Mouse (Mus musculus) heart, embryonic 13.5 days (tissue): ENCODE results near the gene Asxl1. TPM values are rescaled to one million over a fixed set of nuclear protein-coding genes. Genes with fewer than 3 reads are reported as not detected.

Source experiments
- ATAC-seq: fragments of 200-750 bp; cut with Nextera tagmentation; 2 replicates; pipeline ENCODE4 v1.8.0; 2017; ENCODE audit warnings: moderate TSS enrichment; ENCODE audit not compliant: insufficient number of reproducible peaks, low FRiP score, low TSS enrichment; ENCODE audit errors: extremely low read depth
- H3K27ac ChIP-seq: fragments of 300-500 bp; sonication (generic); replicated peaks from 2 replicates; pipeline ENCODE4 v1.5.1; 2015; ENCODE audit warnings: moderate library complexity, mild to moderate bottlenecking, inconsistent platforms
- H3K27me3 ChIP-seq: fragments of 300-500 bp; sonication (generic); replicated peaks from 2 replicates; pipeline ENCODE4 v1.6.1; 2015; ENCODE audit warnings: mild to moderate bottlenecking, inconsistent platforms
- H3K36me3 ChIP-seq: fragments of 300-500 bp; sonication (generic); 2 replicates; pipeline ENCODE4 v1.6.1; 2015; ENCODE audit warnings: mild to moderate bottlenecking, inconsistent platforms
- H3K4me1 ChIP-seq: fragments of 300-500 bp; sonication (generic); 2 replicates; pipeline ENCODE4 v1.6.1; 2015; ENCODE audit warnings: inconsistent platforms
- H3K4me2 ChIP-seq: fragments of 300-500 bp; sonication (generic); 2 replicates; pipeline ENCODE4 v1.6.1; 2015; ENCODE audit warnings: inconsistent platforms, mild to moderate bottlenecking, moderate library complexity
- H3K4me3 ChIP-seq: fragments of 300-500 bp; sonication (generic); 2 replicates; pipeline ENCODE4 v1.5.1; 2015; ENCODE audit warnings: moderate library complexity, mild to moderate bottlenecking, inconsistent platforms
- H3K9ac ChIP-seq: fragments of 300-500 bp; sonication (generic); 2 replicates; pipeline ENCODE4 v1.6.1; 2015; ENCODE audit warnings: inconsistent platforms, mild to moderate bottlenecking, moderate library complexity
- H3K9me3 ChIP-seq: fragments of 300-500 bp; sonication (generic); 2 replicates; pipeline ENCODE4 v1.6.1; 2016; ENCODE audit warnings: inconsistent platforms
- WGBS: fragments of 180-500 bp; shearing (Covaris S2); methylation state at CpG from one replicate; pipeline ENCODE4 v1.1.7; 2015; ENCODE audit warnings: mixed read lengths; 5-methylcytosine and 5-hydroxymethylcytosine counted together
- polyA plus RNA-seq: library from polyadenylated mRNA; unstranded; fragments of >200 nt; fragmentation: Nextera tagmentation; extraction: Ambion mirVana; gene quantifications from 2 replicates; pipeline ENCODE4 v1.2.1, GENCODE M21; 2015

Gene Asxl1
- polyA plus RNA-seq = 6.4 and 6.8 TPM in 2 replicates

GRCm38 (mm10) chr2:153345454-153346220 lies at the start of gene Asxl1:
Asxl1 (plus strand) TSS chr2:153345829.
- Histone ChIP-seq H3K27me3 (no peaks in the 10 kb centered on the region), H3K4me1 (peaks cover 39% of the 10 kb centered on the region), H3K9ac (peak within 1 kb of the TSS; percentile 99), H3K4me2 (peak within 1 kb of the TSS; percentile 84), H3K27ac (peak within 1 kb of the TSS; percentile 99), H3K36me3 (peaks cover 9% of the 10 kb centered on the region), H3K4me3 (peak within 1 kb of the TSS; percentile 89), H3K9me3 (no peaks in the 10 kb centered on the region)
- WGBS = under 1% methylated on average over 54 of the region's 79 CpGs
- peak; percentile 83 for ATAC-seq

- Histone ChIP-seq H3K4me1 (peaks cover under 1% of the 10 kb centered on the region; the same call in 1 of the 2 replicates), H3K9ac (no peak overlapping the region), H3K36me3 (0 out of 2 replicates have a peak, but pooled peaks cover 4% of the 10 kb centered on the region), H3K27me3 (no peaks in the 10 kb centered on the region), H3K4me2 (no peak overlapping the region), H3K4me3 (no peak overlapping the region), H3K27ac (no peak overlapping the region), H3K9me3 (no peaks in the 10 kb centered on the region)
- ATAC-seq = no peak
- 79% methylated on average over 4 of the region's 4 CpGs for WGBS
Measured at GRCm38 (mm10) chr2:153297771-153298170, 47.9 kb upstream of the Asxl1 start.

GRCm38 (mm10) chr2:153298460-153298859 lies 47.2 kb upstream of the Asxl1 start:
- H3K9me3 ChIP-seq = no peaks in the 10 kb centered on the region
- H3K4me3 ChIP-seq = no peak overlapping the region
- no peak for ATAC-seq
- H3K4me2 ChIP-seq = no peak overlapping the region
- H3K9ac ChIP-seq = no peak overlapping the region
- H3K27me3 ChIP-seq = no peaks in the 10 kb centered on the region
- WGBS = 63% methylated on average over 4 of the region's 4 CpGs
- H3K4me1 ChIP-seq = no peaks in the 10 kb centered on the region
- peaks cover 4% of the 10 kb centered on the region; the same call in 1 of the 2 replicates for H3K36me3 ChIP-seq
- no peak overlapping the region for H3K27ac ChIP-seq

GRCm38 (mm10) chr2:153298863-153299262 lies 46.8 kb upstream of the Asxl1 start:
- Histone ChIP-seq H3K27ac (no peak overlapping the region), H3K4me1 (no peaks in the 10 kb centered on the region), H3K9me3 (no peaks in the 10 kb centered on the region), H3K36me3 (peaks cover 4% of the 10 kb centered on the region; the same call in 1 of the 2 replicates), H3K27me3 (no peaks in the 10 kb centered on the region), H3K4me3 (no peak overlapping the region), H3K9ac (no peak overlapping the region), H3K4me2 (no peak overlapping the region)
- no peak for ATAC-seq
- 65% methylated on average over 4 of the region's 4 CpGs for WGBS

- no peak overlapping the region for H3K4me2 ChIP-seq
- no peaks in the 10 kb centered on the region for H3K9me3 ChIP-seq
- no peak overlapping the region for H3K4me3 ChIP-seq
- no peak overlapping the region for H3K9ac ChIP-seq
- no peak overlapping the region for H3K27ac ChIP-seq
- H3K4me1 ChIP-seq = peaks cover 10% of the 10 kb centered on the region
- no peaks in the 10 kb centered on the region; the same call in 1 of the 2 replicates for H3K36me3 ChIP-seq
- H3K27me3 ChIP-seq = no peaks in the 10 kb centered on the region
- 87% methylated on average over 5 of the region's 5 CpGs for WGBS
- ATAC-seq = no peak
Measured at GRCm38 (mm10) chr2:153301123-153301522, 44.5 kb upstream of the Asxl1 start.

GRCm38 (mm10) chr2:153305240-153305639 lies 40.4 kb upstream of the Asxl1 start:
- ATAC-seq = no peak
- 37% methylated on average over 6 of the region's 6 CpGs for WGBS
- peak overlapping the region; percentile 88 for H3K27ac ChIP-seq

GRCm38 (mm10) chr2:153308586-153308985 lies 37.0 kb upstream of the Asxl1 start:
- no peaks in the 10 kb centered on the region for H3K9me3 ChIP-seq
- no peaks in the 10 kb centered on the region for H3K27me3 ChIP-seq
- 79% methylated on average over 7 of the region's 7 CpGs for WGBS
- no peak overlapping the region for H3K4me2 ChIP-seq
- H3K27ac ChIP-seq = no peak overlapping the region
- peaks cover 14% of the 10 kb centered on the region for H3K4me1 ChIP-seq
- H3K4me3 ChIP-seq = no peak overlapping the region
- peaks cover 21% of the 10 kb centered on the region for H3K36me3 ChIP-seq
- ATAC-seq = no peak
- H3K9ac ChIP-seq = no peak overlapping the region

More at GRCm38 (mm10) chr2:153305240-153305639, 40.4 kb upstream of the Asxl1 start:
- H3K9me3 ChIP-seq = no peaks in the 10 kb centered on the region
- H3K4me3 ChIP-seq = no peak overlapping the region
- H3K4me1 ChIP-seq = peaks cover 13% of the 10 kb centered on the region
- no peaks in the 10 kb centered on the region; the same call in 1 of the 2 replicates for H3K36me3 ChIP-seq
- no peaks in the 10 kb centered on the region for H3K27me3 ChIP-seq
- H3K9ac ChIP-seq = peak overlapping the region; percentile 55
- peak overlapping the region; percentile 28; the same call in 1 of the 2 replicates for H3K4me2 ChIP-seq

GRCm38 (mm10) chr2:153309106-153309505 lies 36.5 kb upstream of the Asxl1 start:
- Histone ChIP-seq H3K4me2 (no peak overlapping the region), H3K4me3 (no peak overlapping the region), H3K9ac (no peak overlapping the region), H3K27me3 (no peaks in the 10 kb centered on the region), H3K9me3 (no peaks in the 10 kb centered on the region), H3K27ac (no peak overlapping the region), H3K36me3 (peaks cover 21% of the 10 kb centered on the region), H3K4me1 (peaks cover 14% of the 10 kb centered on the region)
- 70% methylated on average over 8 of the region's 8 CpGs for WGBS
- no peak for ATAC-seq

- no peak overlapping the region for H3K27ac ChIP-seq
- H3K27me3 ChIP-seq = no peaks in the 10 kb centered on the region
- no peaks in the 10 kb centered on the region for H3K9me3 ChIP-seq
- H3K9ac ChIP-seq = no peak overlapping the region
- no peak overlapping the region for H3K4me3 ChIP-seq
- 68% methylated on average over 6 of the region's 6 CpGs for WGBS
- H3K4me1 ChIP-seq = peaks cover 11% of the 10 kb centered on the region
- H3K36me3 ChIP-seq = peaks cover 21% of the 10 kb centered on the region
- H3K4me2 ChIP-seq = no peak overlapping the region
- no peak for ATAC-seq
Measured at GRCm38 (mm10) chr2:153310228-153310627, 35.4 kb upstream of the Asxl1 start.

- 89% methylated on average over 9 of the region's 9 CpGs for WGBS
- no peaks in the 10 kb centered on the region for H3K9me3 ChIP-seq
- H3K36me3 ChIP-seq = peaks cover 41% of the 10 kb centered on the region
Measured at GRCm38 (mm10) chr2:153312884-153313283, 32.7 kb upstream of the Asxl1 start.

GRCm38 (mm10) chr2:153318408-153318807 lies 27.2 kb upstream of the Asxl1 start:
- Histone ChIP-seq H3K4me3 (no peak overlapping the region), H3K36me3 (peaks cover 68% of the 10 kb centered on the region), H3K4me2 (no peak overlapping the region), H3K27me3 (no peaks in the 10 kb centered on the region), H3K9me3 (no peaks in the 10 kb centered on the region), H3K27ac (no peak overlapping the region; the same call in 1 of the 2 replicates), H3K4me1 (0 out of 2 replicates have a peak, but pooled peaks cover 6% of the 10 kb centered on the region), H3K9ac (no peak overlapping the region)
- WGBS = 86% methylated on average over 4 of the region's 4 CpGs
- no peak for ATAC-seq

More at GRCm38 (mm10) chr2:153312884-153313283, 32.7 kb upstream of the Asxl1 start:
- Histone ChIP-seq H3K27me3 (no peaks in the 10 kb centered on the region), H3K4me3 (no peak overlapping the region), H3K27ac (no peak overlapping the region), H3K4me2 (no peak overlapping the region), H3K9ac (no peak overlapping the region), H3K4me1 (0 out of 2 replicates have a peak, but pooled peaks cover 8% of the 10 kb centered on the region)
- no peak for ATAC-seq
